Mouse (Mus musculus) Patski (cell line): Measurements from ENCODE around the gene Cyth4. TPM values are rescaled to one million over a fixed set of nuclear protein-coding genes. Genes with fewer than 3 reads are reported as not detected.

Experiments
- ATAC-seq: fragments of 100-300 bp; one replicate; pipeline ENCODE4 v1.8.0; 2021
- CTCF ChIA-PET: fragments of 350-600 bp; sonication (Branson Sonifier 250); formaldehyde crosslinking; loops from one replicate; lab custom pipeline; 2022; ENCODE audit warnings: inconsistent platforms; lab: Charles Lee
- POLR2A ChIA-PET: fragments of 350-600 bp; sonication (Branson Sonifier 250); formaldehyde crosslinking; loops from one replicate; lab custom pipeline; 2022; ENCODE audit warnings: antibody characterized with exemption, inconsistent platforms; lab: Charles Lee
- DNase-seq: peaks from one replicate; pipeline ENCODE4 v3.0.0-alpha.2; 2011; ENCODE audit warnings: low read depth, low spot score
- H3K27me3 ChIP-seq: fragments of 371-371 bp; one replicate; pipeline ENCODE4 v1.5.1; 2021
- CTCF ChIP-seq: fragments of 100-300 bp; IDR thresholded peaks from one replicate; pipeline ENCODE4 v1.5.1; 2021
- in situ Hi-C: fragments of 300-500 bp; cut with MboI; formaldehyde crosslinking; loops from 3 replicates; pipeline ENCODE4 v1.11.1; 2018; ENCODE audit warnings: low pct_unique_long_range_greater_than_20kb, mixed read lengths
- polyA plus RNA-seq: library from polyadenylated mRNA; unstranded; gene quantifications from one replicate; pipeline ENCODE4 v1.2.3, GENCODE M21; 2021

Gene Cyth4
- polyA plus RNA-seq, 1 experiment from 2014 or later: 0.03 TPM

GRCm38 (mm10) chr15:78587050-78587994 is 9.5 kb upstream of the Cyth4 start:
- ChIA-PET CTCF (interaction anchor here (0.7 to 1.2 kb wide), 2 partner anchors 12 to 156 kb away, joined by 3 read pairs; no protein-coding TSS in a partner anchor), POLR2A (interaction anchor here (0.6 kb wide), 1 partner anchor 327 kb away, joined by 4 read pairs; no protein-coding TSS in a partner anchor)
- peak; percentile 96 for TF ChIP-seq CTCF
- ATAC-seq (peak; percentile 57), DNase-seq (no peak)
- H3K27me3 ChIP-seq: peaks cover 2% of the 10 kb centered on the region
- in situ Hi-C loops: no loop called here

GRCm38 (mm10) chr15:78588049-78588448 is 8.8 kb upstream of the Cyth4 start:
- no peak for ATAC-seq
- POLR2A ChIA-PET: no interaction called here

GRCm38 (mm10) chr15:78588900-78589299 is 7.9 kb upstream of the Cyth4 start:
- POLR2A ChIA-PET: no interaction called here
- no peak for TF ChIP-seq CTCF
- ATAC-seq (no peak), DNase-seq (no peak)
- H3K27me3 ChIP-seq: peaks cover 5% of the 10 kb centered on the region
- in situ Hi-C loops: no loop called here
- CTCF ChIA-PET: interaction anchor here (0.9 kb wide), 1 partner anchor 42 kb away, joined by 3 read pairs; no protein-coding TSS in a partner anchor

More at GRCm38 (mm10) chr15:78588049-78588448, 8.8 kb upstream of the Cyth4 start:
- CTCF ChIA-PET: interaction anchor here (0.7 to 1.2 kb wide), 2 partner anchors 11 to 155 kb away, joined by 3 read pairs; no protein-coding TSS in a partner anchor
- DNase-seq: no peak
- no peak for TF ChIP-seq CTCF
- H3K27me3 ChIP-seq: peaks cover 2% of the 10 kb centered on the region
- in situ Hi-C loops: no loop called here

GRCm38 (mm10) chr15:78589936-78590335 is 6.9 kb upstream of the Cyth4 start:
- POLR2A ChIA-PET: no interaction called here
- in situ Hi-C loops: no loop called here
- ATAC-seq: no peak
- no peak for TF ChIP-seq CTCF
- DNase-seq: no peak
- H3K27me3 ChIP-seq: peaks cover 10% of the 10 kb centered on the region
- CTCF ChIA-PET: interaction anchor here (0.9 kb wide), 1 partner anchor 43 kb away, joined by 3 read pairs; no protein-coding TSS in a partner anchor

GRCm38 (mm10) chr15:78590785-78591184 is 6.1 kb upstream of the Cyth4 start:
- in situ Hi-C loops: no loop called here
- no peak for ATAC-seq
- peaks cover 10% of the 10 kb centered on the region for H3K27me3 ChIP-seq
- ChIA-PET POLR2A (no interaction called here), CTCF (no interaction called here)
- no peak for TF ChIP-seq CTCF
- DNase-seq: no peak

GRCm38 (mm10) chr15:78591680-78592451 is 5.0 kb upstream of the Cyth4 start:
- DNase-seq: no peak
- ChIA-PET POLR2A (no interaction called here), CTCF (no interaction called here)
- no peak for TF ChIP-seq CTCF
- H3K27me3 ChIP-seq: peaks cover 10% of the 10 kb centered on the region
- in situ Hi-C loops: no loop called here
- ATAC-seq: no peak

- H3K27me3 ChIP-seq: peaks cover 10% of the 10 kb centered on the region
- CTCF ChIA-PET: no interaction called here
- in situ Hi-C loops: no loop called here
- TF ChIP-seq CTCF: no peak
- no peak for ATAC-seq
- POLR2A ChIA-PET: no interaction called here
- DNase-seq: no peak
Measured at GRCm38 (mm10) chr15:78592452-78592968, 4.3 kb upstream of the Cyth4 start.

GRCm38 (mm10) chr15:78593896-78594425 is 2.9 kb upstream of the Cyth4 start:
- CTCF ChIA-PET: no interaction called here
- DNase-seq (no peak), ATAC-seq (no peak)
- in situ Hi-C loops: no loop called here
- H3K27me3 ChIP-seq: peaks cover 10% of the 10 kb centered on the region
- POLR2A ChIA-PET: no interaction called here
- TF ChIP-seq CTCF: no peak

GRCm38 (mm10) chr15:78594831-78595230 is 2.0 kb upstream of the Cyth4 start:
- DNase-seq (no peak), ATAC-seq (no peak)
- CTCF ChIA-PET: no interaction called here
- in situ Hi-C loops: no loop called here
- POLR2A ChIA-PET: no interaction called here
- peaks cover 10% of the 10 kb centered on the region for H3K27me3 ChIP-seq
- no peak for TF ChIP-seq CTCF

- peaks cover 10% of the 10 kb centered on the region for H3K27me3 ChIP-seq
- POLR2A ChIA-PET: interaction anchor here (0.5 kb wide), 1 partner anchor 18 kb away, joined by 3 read pairs; no protein-coding TSS in a partner anchor
- DNase-seq (no peak), ATAC-seq (no peak)
- CTCF ChIA-PET: no interaction called here
- TF ChIP-seq CTCF: no peak
- in situ Hi-C loops: no loop called here
Measured at GRCm38 (mm10) chr15:78595468-78595867, 1.4 kb upstream of the Cyth4 start.
